ENCODE assay signal across 8 mouse cellular contexts in genomic region chr19:57361939-57362307, GRCm38 (mm10). TPM values are rescaled to one million over a fixed set of nuclear protein-coding genes. Genes with fewer than 3 reads are reported as not detected.
A peak's percentile ranks its signal among the peaks of the same experiment; 100 is the strongest.
DNase-seq lines count a peak whose midpoint lies in the region; ATAC-seq and TF ChIP-seq lines count a peak whose summit lies in the region.

No protein-coding gene starts in this region.

- WGBS in thymus, adult 2 months, result 7% methylated on average over 3 of the region's 3 CpGs
- WGBS in liver, embryonic 13.5 days (ENCODE audit: insufficient replicate concordance), result 13% methylated on average over 3 of the region's 3 CpGs

- H3K36me3 ChIP-seq in erythroblast, embryonic 14.5 days (ENCODE audit: control insufficient read depth), result peaks cover 8% of the 10 kb centered on the region
- H3K36me3 ChIP-seq in thymus, adult 2 months (ENCODE audit: control insufficient read depth, insufficient read depth, low read length), result no peaks in the 10 kb centered on the region
- no peaks in the 10 kb centered on the region for H3K36me3 ChIP-seq in liver, embryonic 13.5 days

- peak overlapping the region; percentile 95 for H3K4me3 ChIP-seq in erythroblast, embryonic 14.5 days (replicated peaks)
- peak overlapping the region; percentile 92 for H3K4me3 ChIP-seq in thymus, adult 2 months (ENCODE audit: control insufficient read depth, insufficient read depth, low read length)
- peak overlapping the region; percentile 96 for H3K4me3 ChIP-seq in liver, embryonic 13.5 days (replicated peaks)

- H3K4me2 ChIP-seq in liver, embryonic 13.5 days, result peak overlapping the region; percentile 81

- TF ChIP-seq POLR2A in thymus, adult 2 months (IDR thresholded peaks at IDR 0.05; ENCODE audit: control insufficient read depth, extremely low read depth, insufficient read depth, low read length, poor library complexity), result no peak

- no peak for DNase-seq in thymus, adult 2 months
- DNase-seq in thymus, postnatal 0 days (ENCODE audit: low spot score), result no peak
- DNase-seq in liver, embryonic 13.5 days, result no peak
- DNase-seq in frontal cortex, postnatal 10 days (ENCODE audit: low spot score in 2 of 2), result no peak
- no peak for DNase-seq in cerebellum, adult 11 months
- DNase-seq in gastrocnemius, adult 18-20 months (ENCODE audit: low spot score), result no peak

- ATAC-seq in erythroblast, adult 5-6 weeks (replicated peaks; ENCODE audit: low FRiP score, poor library complexity, severe bottlenecking), result no peak
- ATAC-seq in liver, embryonic 13.5 days (ENCODE audit: low read depth), result no peak

- no peaks in the 10 kb centered on the region for H3K27me3 ChIP-seq in erythroblast, embryonic 14.5 days (ENCODE audit: control insufficient read depth)
- no peaks in the 10 kb centered on the region for H3K27me3 ChIP-seq in thymus, adult 2 months (ENCODE audit: control insufficient read depth, insufficient read depth, low read length)
- H3K27me3 ChIP-seq in liver, embryonic 13.5 days, result no peaks in the 10 kb centered on the region

- H3K27ac ChIP-seq in thymus, adult 2 months (ENCODE audit: control insufficient read depth, insufficient read depth, low read length), result peak overlapping the region; percentile 76; the same call in 1 of the 2 replicates
- peak overlapping the region; percentile 96 for H3K27ac ChIP-seq in liver, embryonic 13.5 days

- TF ChIP-seq CTCF in thymus, adult 2 months (IDR thresholded peaks at IDR 0.05; ENCODE audit: borderline replicate concordance, control insufficient read depth, extremely low read depth, insufficient read depth, low read length, poor library complexity), result no peak

- no peaks in the 10 kb centered on the region for H3K9me3 ChIP-seq in erythroblast, embryonic 14.5 days (ENCODE audit: control insufficient read depth, low read length)
- no peaks in the 10 kb centered on the region for H3K9me3 ChIP-seq in liver, embryonic 13.5 days (replicated peaks)

- peaks cover 77% of the 10 kb centered on the region for H3K4me1 ChIP-seq in erythroblast, embryonic 14.5 days (ENCODE audit: control insufficient read depth)
- peaks cover 50% of the 10 kb centered on the region for H3K4me1 ChIP-seq in thymus, adult 2 months (replicated peaks; ENCODE audit: control insufficient read depth, insufficient read depth, low read length)
- H3K4me1 ChIP-seq in liver, embryonic 13.5 days (replicated peaks), result peaks cover 80% of the 10 kb centered on the region

- peak overlapping the region; percentile 98 for H3K9ac ChIP-seq in liver, embryonic 13.5 days

RNA-seq across cellular contexts. Expression of gene Fam160b1, which starts 1.4 kb away (rescaled TPM):
- 0.17 and 0.19 TPM in 2 replicates for polyA plus RNA-seq in erythroblast, embryonic 14.5 days (2012)
- 6.1 and 11.5 TPM in 2 replicates for total RNA-seq in erythroblast, adult 5-6 weeks (2015; ENCODE audit: low replicate concordance)
- 5.7 and 8.6 TPM in 2 replicates for total RNA-seq in erythroblast, adult 5-6 weeks (2017; ENCODE audit: low replicate concordance)
- polyA plus RNA-seq in thymus, adult 2 months (2012; rRNA removed), result 26.1 and 28.3 TPM in 2 replicates
- 14.3 and 17.0 TPM in 2 replicates for polyA plus RNA-seq in thymus, postnatal 0 days (2015; fragmentation: Nextera tagmentation; extraction: Ambion mirVana)
- 5.3 and 5.6 TPM in 2 replicates for polyA plus RNA-seq in liver, embryonic 13.5 days (2015; fragmentation: Nextera tagmentation; extraction: Ambion mirVana)
- 1 to 10 TPM; 8.8 to 9.7 TPM for total RNA-seq in gastrocnemius, adult 18-20 months (2021)

RNA-seq across cellular contexts. Expression of gene Ablim1, which starts 47.2 kb away (rescaled TPM):
- polyA plus RNA-seq in erythroblast, embryonic 14.5 days (2012), result 0.01 and 0.02 TPM in 2 replicates
- 0.42 and 1.5 TPM in 2 replicates for total RNA-seq in erythroblast, adult 5-6 weeks (2015; ENCODE audit: low replicate concordance)
- 0.84 and 1.0 TPM in 2 replicates for total RNA-seq in erythroblast, adult 5-6 weeks (2017; ENCODE audit: low replicate concordance)
- 216 and 231 TPM in 2 replicates for polyA plus RNA-seq in thymus, adult 2 months (2012; rRNA removed)
- 148 and 166 TPM in 2 replicates for polyA plus RNA-seq in thymus, postnatal 0 days (2015; fragmentation: Nextera tagmentation; extraction: Ambion mirVana)
- 4.8 and 6.2 TPM in 2 replicates for polyA plus RNA-seq in liver, embryonic 13.5 days (2015; fragmentation: Nextera tagmentation; extraction: Ambion mirVana)
- total RNA-seq in gastrocnemius, adult 18-20 months (2021), result 10 to 100 TPM; 36.0 to 65.7 TPM

Comparison
In these comparisons a context has a peak if more than half of its experiments do, and no peak if none do; other contexts are left out.
1. RNA of gene Ablim1, which starts 47.2 kb away (polyA plus RNA-seq): 216 to 231 TPM in thymus, adult 2 months and 148 to 166 TPM in thymus, postnatal 0 days; 4.8 to 6.2 TPM in liver, embryonic 13.5 days and 0.01 to 0.02 TPM in erythroblast, embryonic 14.5 days; every median in the first group is over 10 times any median in the second.
2. Peak in every context shown above with its lines, with median percentiles within 50 percentile points of each other: H3K4me3 ChIP-seq.